Mouse (Mus musculus) neural tube, embryonic 15.5 days (tissue): ENCODE data around the gene Obp1a. TPM values are rescaled to one million over a fixed set of nuclear protein-coding genes. Genes with fewer than 3 reads are reported as not detected.

Source experiments
- ATAC-seq: fragments of 200-750 bp; cut with Nextera tagmentation; 2 replicates; pipeline ENCODE4 v1.8.0; 2017; ENCODE audit warnings: mild to moderate bottlenecking, moderate TSS enrichment, moderate library complexity; ENCODE audit not compliant: low FRiP score
- H3K27ac ChIP-seq: fragments of 300-500 bp; sonication (generic); replicated peaks from 2 replicates; pipeline ENCODE4 v1.5.1; 2015; ENCODE audit warnings: mild to moderate bottlenecking, inconsistent platforms
- H3K27me3 ChIP-seq: fragments of 300-500 bp; sonication (generic); replicated peaks from 2 replicates; pipeline ENCODE4 v1.6.1; 2015; ENCODE audit warnings: inconsistent platforms
- H3K36me3 ChIP-seq: fragments of 300-500 bp; sonication (generic); 2 replicates; pipeline ENCODE4 v1.6.1; 2015; ENCODE audit warnings: inconsistent platforms
- H3K4me1 ChIP-seq: fragments of 300-500 bp; sonication (generic); 2 replicates; pipeline ENCODE4 v1.6.1; 2015; ENCODE audit warnings: inconsistent platforms
- H3K4me2 ChIP-seq: fragments of 300-500 bp; sonication (generic); 2 replicates; pipeline ENCODE4 v1.6.1; 2015; ENCODE audit warnings: inconsistent platforms, mild to moderate bottlenecking, moderate library complexity
- H3K4me3 ChIP-seq: fragments of 300-500 bp; sonication (generic); replicated peaks from 2 replicates; pipeline ENCODE4 v1.5.1; 2015; ENCODE audit warnings: mild to moderate bottlenecking, inconsistent platforms
- H3K9ac ChIP-seq: fragments of 300-500 bp; sonication (generic); replicated peaks from 2 replicates; pipeline ENCODE4 v1.6.1; 2015; ENCODE audit warnings: mild to moderate bottlenecking, inconsistent platforms
- H3K9me3 ChIP-seq: fragments of 300-500 bp; sonication (generic); replicated peaks from 2 replicates; pipeline ENCODE4 v1.6.1; 2016; ENCODE audit warnings: inconsistent platforms
- WGBS: fragments of 180-500 bp; shearing (Covaris S2); methylation state at CpG from one replicate; pipeline ENCODE4 v1.1.7; 2015; ENCODE audit warnings: mixed read lengths; 5-methylcytosine and 5-hydroxymethylcytosine counted together
- polyA plus RNA-seq: library from polyadenylated mRNA; unstranded; fragments of >200 nt; fragmentation: Nextera tagmentation; extraction: Ambion mirVana; gene quantifications from 2 replicates; pipeline ENCODE4 v1.2.1, GENCODE M21; 2015

Obp1a gene
- not detected in 2 replicates for polyA plus RNA-seq

GRCm38 (mm10) chrX:78091274-78091673 lies at the start of gene Obp1a:
Obp1a (minus strand) TSS chrX:78091374.
- H3K9me3 ChIP-seq: no peaks in the 10 kb centered on the region
- no peaks in the 10 kb centered on the region for H3K36me3 ChIP-seq
- no peaks in the 10 kb centered on the region for H3K4me1 ChIP-seq
- H3K9ac ChIP-seq: no peak within 1 kb of the TSS
- H3K4me2 ChIP-seq: no peak within 1 kb of the TSS
- no peak within 1 kb of the TSS for H3K27ac ChIP-seq
- ATAC-seq: no peak
- H3K27me3 ChIP-seq: no peaks in the 10 kb centered on the region
- no peak within 1 kb of the TSS for H3K4me3 ChIP-seq

- no peak within 1 kb of the TSS for H3K9ac ChIP-seq
- no peak within 1 kb of the TSS for H3K4me3 ChIP-seq
- H3K4me2 ChIP-seq: no peak within 1 kb of the TSS
- 68% methylated on average over 1 of the region's 1 CpGs for WGBS
- no peaks in the 10 kb centered on the region for H3K36me3 ChIP-seq
- no peak within 1 kb of the TSS for H3K27ac ChIP-seq
- ATAC-seq: no peak
- H3K4me1 ChIP-seq: no peaks in the 10 kb centered on the region
- no peaks in the 10 kb centered on the region for H3K9me3 ChIP-seq
- no peaks in the 10 kb centered on the region for H3K27me3 ChIP-seq
These were observed 34.0 kb upstream of the Obp1a start, which contains the start of gene Gm5938 for GRCm38 (mm10) chrX:78125167-78125566. Gm5938 (plus strand) TSS chrX:78125467.

Other genes with a start within 250 kb of the Obp1a start
- not detected in 2 replicates for gene Pbsn, start 237.8 kb downstream of the Obp1a start, polyA plus RNA-seq
- not detected in 2 replicates for gene Gm14744, start 226.6 kb downstream of the Obp1a start, polyA plus RNA-seq
- not detected in 2 replicates for gene 5430402E10Rik, start 166.3 kb downstream of the Obp1a start, polyA plus RNA-seq
- gene Gm5938, start 34.1 kb upstream of the Obp1a start, polyA plus RNA-seq: not detected in 2 replicates
- gene Obp1b, start 95.4 kb upstream of the Obp1a start, polyA plus RNA-seq: not detected in 2 replicates
- gene Gm14743, start 154.5 kb upstream of the Obp1a start, polyA plus RNA-seq: not detected in 2 replicates